Comparison of ENCODE assay signal across 9 mouse cellular contexts in genomic region chr17:79353446-79354173, GRCm38 (mm10). TPM values are rescaled to one million over a fixed set of nuclear protein-coding genes. Genes with fewer than 3 reads are reported as not detected.
A peak's percentile ranks its signal among the peaks of the same experiment; 100 is the strongest.
DNase-seq lines count a peak whose midpoint lies in the region; ATAC-seq and TF ChIP-seq lines count a peak whose summit lies in the region.
"Had no signal": no experiment of that assay in that cellular context is flagged by ENCODE, and none has a peak within 500 bp of the region (broad histone marks: within the 10 kb centered on the region; RNA-seq: fewer than 3 reads in every experiment).

No protein-coding gene starts in this region.

- no peaks in the 10 kb centered on the region for H3K27me3 ChIP-seq in heart, embryonic 15.5 days
- peaks cover 5% of the 10 kb centered on the region for H3K27me3 ChIP-seq in liver, adult 2 months (ENCODE audit: control insufficient read depth, insufficient read depth, low read length)
- H3K27me3 ChIP-seq: Patski had no signal

- WGBS in heart, embryonic 15.5 days, result 5% methylated on average over 16 of the region's 16 CpGs
- WGBS in liver, adult 2 months, result 23% methylated on average over 16 of the region's 16 CpGs

- peak overlapping the region; percentile 96 for H3K27ac ChIP-seq in heart, embryonic 15.5 days
- H3K27ac ChIP-seq in liver, adult 2 months (replicated peaks; ENCODE audit: insufficient read depth, low read depth, low read length), result no peak overlapping the region

- peaks cover 50% of the 10 kb centered on the region for H3K4me1 ChIP-seq in heart, embryonic 15.5 days (replicated peaks)
- H3K4me1 ChIP-seq in liver, adult 2 months (ENCODE audit: control insufficient read depth, insufficient read depth, low read length), result peaks cover 3% of the 10 kb centered on the region; the same call in 1 of the 2 replicates

- H3K4me3 ChIP-seq in heart, embryonic 15.5 days, result peak overlapping the region; percentile 96
- peak overlapping the region; percentile 72 for H3K4me3 ChIP-seq in liver, adult 2 months (ENCODE audit: insufficient read depth, low read depth, low read length)

- peak overlapping the region; percentile 97 for H3K9ac ChIP-seq in heart, embryonic 15.5 days
- no peak overlapping the region; the same call in 1 of the 2 replicates for H3K9ac ChIP-seq in liver, adult 2 months (ENCODE audit: low read depth, low read length)

- H3K9me3 ChIP-seq in heart, embryonic 15.5 days (replicated peaks), result no peaks in the 10 kb centered on the region

- H3K4me2 ChIP-seq in heart, embryonic 15.5 days, result peak overlapping the region; percentile 93

- TF ChIP-seq CTCF in liver, adult 2 months (IDR thresholded peaks at IDR 0.05; ENCODE audit: low read depth, low read length), result no peak

- H3K79me2 ChIP-seq in liver, adult 2 months (ENCODE audit: control insufficient read depth, insufficient read depth, low read length), result no peaks in the 10 kb centered on the region

- intact Hi-C loops in gastrocnemius, postnatal 14 days (cut with DNase I; ENCODE audit: low total_unique reads), result no loop called here

- H3K36me3 ChIP-seq in heart, embryonic 15.5 days, result no peaks in the 10 kb centered on the region
- no peaks in the 10 kb centered on the region for H3K36me3 ChIP-seq in liver, adult 2 months (ENCODE audit: control insufficient read depth, insufficient read depth, low read length)

- ATAC-seq in heart, embryonic 15.5 days (replicated peaks; ENCODE audit: insufficient number of reproducible peaks, insufficient read depth, low FRiP score, low read depth), result peak; percentile 28

- no peak for TF ChIP-seq POLR2A in liver, adult 2 months (IDR thresholded peaks at IDR 0.05; ENCODE audit: extremely low read depth, insufficient read depth, low read length)

- peak; percentile 66 for DNase-seq in gastrocnemius, adult 18-20 months (ENCODE audit: low spot score)
- DNase-seq in gastrocnemius, postnatal 14 days, result no peak
- DNase-seq in embryo, embryonic 11 days, result peak; percentile 61
- no peak for DNase-seq in liver, adult 2 months (ENCODE audit: extremely low read depth, low read depth, low spot score)
- DNase-seq in retina, postnatal 1 day, result peak; percentile 21
- DNase-seq in left cerebral cortex, adult 18-20 months (ENCODE audit: low spot score in 2 of 2), result no peak
- no peak for DNase-seq in natural killer cell, adult 2 months (ENCODE audit: low spot score in 2 of 2)

RNA-seq across cellular contexts. Expression of gene Cdc42ep3, which starts 1.3 kb away (rescaled TPM):
- total RNA-seq in gastrocnemius, adult 18-20 months (2021), result 10 to 100 TPM; 29.1 to 33.7 TPM
- total RNA-seq in gastrocnemius, postnatal 14 days (2021), result 10 to 100 TPM; 24.0 to 27.3 TPM
- 74.4 and 80.9 TPM in 2 replicates for polyA plus RNA-seq in heart, embryonic 15.5 days (2015; fragmentation: Nextera tagmentation; extraction: Ambion mirVana)
- total RNA-seq in liver, adult 2 months (2014; rRNA removed), result 1.0 and 1.4 TPM in 2 replicates
- 0.87 and 0.91 TPM in 2 replicates for polyA plus RNA-seq in liver, adult 2 months (2012; rRNA removed)
- 10 to 100 TPM; 16.4 to 17.8 TPM for total RNA-seq in left cerebral cortex, adult 18-20 months (2021)

Comparison
In these comparisons a context has a peak if more than half of its experiments do, and no peak if none do; other contexts are left out.
1. DNase-seq: peak in gastrocnemius, adult 18-20 months (single experiment), embryo, embryonic 11 days (single experiment) and retina, postnatal 1 day (single experiment); none in gastrocnemius, postnatal 14 days (single experiment), liver, adult 2 months (single experiment), left cerebral cortex, adult 18-20 months (0 of 2) and natural killer cell, adult 2 months (0 of 2).